Mouse (Mus musculus) liver, embryonic 14.5 days (tissue): ENCODE measurements around the gene Prm3.

ENCODE experiments used
- CTCF ChIP-seq: IDR thresholded peaks from 2 replicates; pipeline ENCODE4 v1.5.1; 2016; ENCODE audit warnings: antibody characterized with exemption, low read depth, control low read depth
- EP300 ChIP-seq: IDR thresholded peaks from 2 replicates; pipeline ENCODE4 v1.6.1; 2016; ENCODE audit warnings: antibody characterized with exemption, low read depth

GRCm38 (mm10) chr16:10838487-10839245 lies 48.0 kb upstream of the Prm3 start:
- TF ChIP-seq CTCF = no peak
- no peak for TF ChIP-seq EP300
